Mouse (Mus musculus) ES-Bruce4 (cell line): Measurements from ENCODE around the gene Cxcr1.

Experiments
- CTCF ChIP-seq: IDR thresholded peaks from one replicate; pipeline ENCODE4 v1.8.1; 2011; ENCODE audit warnings: low read depth, low read length
- EP300 ChIP-seq: IDR thresholded peaks from 2 replicates; pipeline ENCODE4 v1.6.1; 2011; ENCODE audit warnings: low read depth, low read length; ENCODE audit not compliant: insufficient read depth
- POLR2A ChIP-seq: IDR thresholded peaks from one replicate; pipeline ENCODE4 v1.8.1; 2011; ENCODE audit warnings: low read length; ENCODE audit not compliant: insufficient read depth

GRCm38 (mm10) chr1:74167136-74167535, 27.3 kb downstream of the Cxcr1 start:
- TF ChIP-seq POLR2A (no peak), EP300 (no peak), CTCF (no peak)
